Mouse (Mus musculus): ENCODE measurements at regions not wholly inside any gene's neighbourhood (a gene's known extent, or its start where the extent isn't known, plus 50 kb on each side); places are given as distances from the start of the nearest gene placed in this dataset.

DNA sequence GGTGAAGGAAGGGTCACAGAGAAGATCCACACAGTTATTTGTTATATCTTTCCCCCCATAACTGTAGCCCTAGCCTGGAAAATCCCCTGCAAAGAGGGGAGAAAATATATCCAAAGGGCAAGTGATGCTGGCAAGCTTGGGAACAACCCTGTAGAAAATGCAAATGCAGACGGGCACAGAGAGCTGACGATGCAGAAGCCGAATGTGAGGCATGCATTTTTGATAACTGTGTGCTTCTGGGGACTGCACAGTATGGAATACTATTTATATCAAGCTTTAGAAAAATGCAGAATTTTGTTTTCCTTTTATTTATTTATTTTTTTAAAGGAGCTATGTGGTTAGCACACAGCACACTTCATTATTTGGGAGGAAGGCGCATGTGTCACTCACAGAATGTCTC is 333.7 kb downstream of the Mycn start:
- TF ChIP-seq CTCF (IDR thresholded peaks at IDR 0.05; ENCODE audit: borderline replicate concordance, insufficient read depth, low read depth, low read length) (no peak), POLR2A (IDR thresholded peaks at IDR 0.05; ENCODE audit: borderline replicate concordance, insufficient read depth, low read length) (no peak)

All from cerebellum, adult 2 months (tissue).